Mouse (Mus musculus): ENCODE measurements around the gene Tbc1d4. TPM values are rescaled to one million over a fixed set of nuclear protein-coding genes. Genes with fewer than 3 reads are reported as not detected.
A peak's percentile ranks its signal among the peaks of the same experiment; 100 is the strongest.

The Tbc1d4 gene
- polyA plus RNA-seq, 1 experiment from 2014 or later: 20.5 TPM

DNA sequence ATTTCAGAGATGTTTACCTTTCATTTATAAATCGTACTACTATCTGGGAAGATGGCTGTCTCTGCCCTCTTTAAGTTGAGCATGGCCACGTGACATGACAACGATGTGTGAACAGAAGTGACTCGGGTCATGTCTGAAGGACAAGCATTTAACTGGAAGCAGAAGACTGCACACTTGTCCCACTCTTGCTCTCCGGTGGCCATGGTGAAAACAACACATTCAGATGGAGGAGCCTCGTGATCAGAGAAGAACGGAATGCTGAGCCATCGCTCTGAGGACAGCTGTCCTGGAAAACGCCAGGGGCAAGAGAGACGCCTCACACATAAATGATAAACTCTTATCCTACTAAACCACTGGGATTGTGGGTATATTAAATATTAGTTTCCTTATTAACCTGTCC lies 1.7 kb upstream of the Tbc1d4 start:
- H3K27ac ChIP-seq (replicated peaks in 1 of 2; ENCODE audit: control insufficient read depth in 1 of 2, insufficient read depth in 1 of 2, low read depth in 2 of 2, low read length in 2 of 2): no peak overlapping the region
- H3K4me2 ChIP-seq (ENCODE audit: low read length): no peak overlapping the region
- no peak overlapping the region for H3K9ac ChIP-seq (ENCODE audit: low read length)
- no peaks in the 10 kb centered on the region for H3K36me3 ChIP-seq (ENCODE audit: control insufficient read depth, insufficient read depth, low read length)
- no peak for ATAC-seq (ENCODE audit: insufficient number of reproducible peaks, insufficient read depth, low FRiP score, low read depth)
- no peaks in the 10 kb centered on the region for H3K9me3 ChIP-seq (ENCODE audit: control insufficient read depth, low read length)
- WGBS: 41% methylated on average over 10 of the region's 10 CpGs
- H3K27me3 ChIP-seq (ENCODE audit: control insufficient read depth, insufficient read depth, low read length): no peaks in the 10 kb centered on the region
- no peak overlapping the region for H3K4me3 ChIP-seq (ENCODE audit: control insufficient read depth in 1 of 2, insufficient read depth in 1 of 2, low read depth in 1 of 2, low read length in 2 of 2)
- peaks cover 2 to 18% of the 10 kb centered on the region in 2 experiments; a peak in 3 of 4 replicates for H3K4me1 ChIP-seq (ENCODE audit: control insufficient read depth in 2 of 2, insufficient read depth in 2 of 2, low read length in 2 of 2)

DNA sequence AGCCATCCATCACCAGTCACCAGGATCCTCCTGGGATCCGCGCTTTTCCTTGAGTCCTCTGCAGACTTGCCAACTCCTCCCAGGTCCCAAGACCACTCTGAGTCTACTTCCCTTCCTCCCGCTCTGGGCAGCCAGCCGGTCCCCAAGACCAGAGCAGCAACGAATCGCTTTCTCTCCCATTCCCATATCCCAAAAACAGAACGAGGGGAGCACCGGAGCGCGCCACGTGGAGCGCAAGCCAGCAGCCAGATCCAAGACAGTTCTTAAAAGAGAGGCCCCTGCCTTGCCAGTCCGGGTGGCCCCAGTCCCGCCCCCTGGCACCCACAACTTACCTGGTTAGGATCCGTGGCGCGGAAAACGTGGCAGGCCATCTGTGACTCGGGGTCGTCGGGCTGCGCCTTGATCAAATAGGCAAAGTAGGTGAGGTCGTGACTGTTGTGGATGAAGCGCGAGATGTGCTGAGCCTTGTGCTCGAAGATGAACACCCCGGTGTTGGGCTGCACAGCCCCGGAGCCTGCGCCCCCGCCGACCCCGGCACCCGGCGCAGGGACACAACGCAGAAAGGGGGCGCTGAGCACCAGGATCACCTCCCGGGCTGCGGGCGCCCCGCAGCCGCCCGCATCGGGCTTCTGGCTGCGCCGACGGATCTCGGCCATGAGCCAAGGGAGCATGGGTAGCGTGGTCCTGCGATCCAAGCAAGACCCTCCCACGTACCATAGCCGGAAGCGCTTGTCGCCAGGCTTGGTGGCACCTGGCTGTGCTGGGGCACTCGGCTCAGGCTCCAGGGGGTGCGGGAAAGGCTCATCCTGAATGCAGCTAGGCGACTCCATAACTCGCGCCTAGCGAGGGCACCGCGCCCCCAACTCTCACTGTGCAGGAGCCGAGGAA lies 1.1 kb downstream of the Tbc1d4 start:
- Histone ChIP-seq H3K9me3 (ENCODE audit: control insufficient read depth, low read length) (no peaks in the 10 kb centered on the region), H3K4me3 (ENCODE audit: control insufficient read depth in 1 of 2, insufficient read depth in 1 of 2, low read depth in 1 of 2, low read length in 2 of 2) (peak overlapping the region; percentile 80 to 95), H3K9ac (ENCODE audit: low read length) (peak overlapping the region; percentile 93), H3K36me3 (ENCODE audit: control insufficient read depth, insufficient read depth, low read length) (no peaks in the 10 kb centered on the region), H3K4me2 (ENCODE audit: low read length) (peak overlapping the region; percentile 93), H3K4me1 (ENCODE audit: control insufficient read depth in 2 of 2, insufficient read depth in 2 of 2, low read length in 2 of 2) (peaks cover 0 to 8% of the 10 kb centered on the region in 2 experiments; a peak in 1 of 4 replicates), H3K27ac (replicated peaks in 1 of 2; ENCODE audit: control insufficient read depth in 1 of 2, insufficient read depth in 1 of 2, low read depth in 2 of 2, low read length in 2 of 2) (peak overlapping the region; percentile 94 to 95), H3K27me3 (ENCODE audit: control insufficient read depth, insufficient read depth, low read length) (no peaks in the 10 kb centered on the region)
- ATAC-seq (ENCODE audit: insufficient number of reproducible peaks, insufficient read depth, low FRiP score, low read depth): peak; percentile 41
- under 1% methylated on average over 61 of the region's 62 CpGs for WGBS

GRCm38 (mm10) chr14:101605843-101606242 lies 3.1 kb downstream of the Tbc1d4 start:
- no peak overlapping the region for H3K27ac ChIP-seq (replicated peaks in 1 of 2; ENCODE audit: control insufficient read depth in 1 of 2, insufficient read depth in 1 of 2, low read depth in 2 of 2, low read length in 2 of 2)
- no peaks in the 10 kb centered on the region for H3K9me3 ChIP-seq (ENCODE audit: control insufficient read depth, low read length)
- no peaks in the 10 kb centered on the region for H3K36me3 ChIP-seq (ENCODE audit: control insufficient read depth, insufficient read depth, low read length)
- H3K4me1 ChIP-seq (ENCODE audit: control insufficient read depth in 2 of 2, insufficient read depth in 2 of 2, low read length in 2 of 2): peaks cover 0 to 13% of the 10 kb centered on the region in 2 experiments; a peak in 1 of 4 replicates
- WGBS: 57% methylated on average over 2 of the region's 2 CpGs
- no peaks in the 10 kb centered on the region for H3K27me3 ChIP-seq (ENCODE audit: control insufficient read depth, insufficient read depth, low read length)
- no peak overlapping the region for H3K9ac ChIP-seq (ENCODE audit: low read length)
- H3K4me3 ChIP-seq (ENCODE audit: control insufficient read depth in 1 of 2, insufficient read depth in 1 of 2, low read depth in 1 of 2, low read length in 2 of 2): no peak overlapping the region
- no peak for ATAC-seq (ENCODE audit: insufficient number of reproducible peaks, insufficient read depth, low FRiP score, low read depth)
- peak overlapping the region; percentile 29; the same call in 1 of the 2 replicates for H3K4me2 ChIP-seq (ENCODE audit: low read length)

- no peak for ATAC-seq (ENCODE audit: insufficient number of reproducible peaks, insufficient read depth, low FRiP score, low read depth)
- H3K27me3 ChIP-seq (ENCODE audit: control insufficient read depth, insufficient read depth, low read length): no peaks in the 10 kb centered on the region
- H3K9ac ChIP-seq (ENCODE audit: low read length): no peak overlapping the region
- no peaks in the 10 kb centered on the region for H3K9me3 ChIP-seq (ENCODE audit: control insufficient read depth, low read length)
- H3K27ac ChIP-seq (replicated peaks in 1 of 2; ENCODE audit: control insufficient read depth in 1 of 2, insufficient read depth in 1 of 2, low read depth in 2 of 2, low read length in 2 of 2): no peak overlapping the region
- 49% methylated on average over 3 of the region's 3 CpGs for WGBS
- no peak overlapping the region for H3K4me2 ChIP-seq (ENCODE audit: low read length)
- peaks cover 0 to 13% of the 10 kb centered on the region in 2 experiments; a peak in 1 of 4 replicates for H3K4me1 ChIP-seq (ENCODE audit: control insufficient read depth in 2 of 2, insufficient read depth in 2 of 2, low read length in 2 of 2)
- H3K36me3 ChIP-seq (ENCODE audit: control insufficient read depth, insufficient read depth, low read length): peaks cover 7% of the 10 kb centered on the region; the same call in 1 of the 2 replicates
- H3K4me3 ChIP-seq (ENCODE audit: control insufficient read depth in 1 of 2, insufficient read depth in 1 of 2, low read depth in 1 of 2, low read length in 2 of 2): no peak overlapping the region
Measured at GRCm38 (mm10) chr14:101602851-101603250, 6.1 kb downstream of the Tbc1d4 start.

DNA sequence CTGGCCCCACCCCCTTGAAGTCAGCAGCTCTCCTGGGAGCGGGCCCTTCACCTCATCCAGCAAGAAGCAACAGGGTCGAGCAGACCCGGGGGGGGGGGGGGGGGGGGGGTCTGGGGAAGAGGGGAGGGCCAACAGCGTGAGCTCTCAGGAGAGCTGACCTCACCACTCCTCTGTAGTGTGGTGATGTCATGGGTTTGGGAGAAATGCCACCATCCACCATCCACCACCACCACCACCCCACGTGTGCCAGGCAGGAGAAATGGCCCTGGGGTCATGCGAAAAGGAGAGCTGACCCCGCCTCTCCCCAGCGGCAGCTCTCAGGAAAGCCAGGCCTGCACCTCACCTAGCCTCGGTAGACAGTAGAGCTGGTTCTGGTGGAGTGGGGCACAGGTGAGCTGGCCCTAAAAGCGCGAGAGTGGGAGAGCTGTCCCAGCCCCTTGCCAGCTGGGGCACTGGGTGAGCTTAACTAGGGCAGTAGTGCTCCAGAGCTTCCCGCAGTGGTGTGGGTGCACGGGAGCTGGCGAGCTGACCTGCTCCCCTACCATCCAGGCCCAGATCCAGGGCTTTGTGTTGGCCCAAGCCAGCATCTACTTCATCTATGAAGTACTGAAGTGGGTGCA lies 11.8 kb downstream of the Tbc1d4 start:
- no peak for ATAC-seq (ENCODE audit: insufficient number of reproducible peaks, insufficient read depth, low FRiP score, low read depth)

GRCm38 (mm10) chr14:101596691-101597090 lies 12.3 kb downstream of the Tbc1d4 start:
- Histone ChIP-seq H3K9ac (ENCODE audit: low read length) (no peak overlapping the region), H3K27me3 (ENCODE audit: control insufficient read depth, insufficient read depth, low read length) (no peaks in the 10 kb centered on the region), H3K9me3 (ENCODE audit: control insufficient read depth, low read length) (no peaks in the 10 kb centered on the region), H3K27ac (replicated peaks in 1 of 2; ENCODE audit: control insufficient read depth in 1 of 2, insufficient read depth in 1 of 2, low read depth in 2 of 2, low read length in 2 of 2) (no peak overlapping the region), H3K36me3 (ENCODE audit: control insufficient read depth, insufficient read depth, low read length) (peaks cover 7% of the 10 kb centered on the region; the same call in 1 of the 2 replicates), H3K4me2 (ENCODE audit: low read length) (no peak overlapping the region), H3K4me3 (ENCODE audit: control insufficient read depth in 1 of 2, insufficient read depth in 1 of 2, low read depth in 1 of 2, low read length in 2 of 2) (no peak overlapping the region), H3K4me1 (ENCODE audit: control insufficient read depth in 2 of 2, insufficient read depth in 2 of 2, low read length in 2 of 2) (peaks cover 2 to 5% of the 10 kb centered on the region in 2 experiments; a peak in 2 of 4 replicates)
- ATAC-seq (ENCODE audit: insufficient number of reproducible peaks, insufficient read depth, low FRiP score, low read depth): no peak
- 93% methylated on average over 9 of the region's 9 CpGs for WGBS

More for the DNA sequence above, 11.8 kb downstream of the Tbc1d4 start:
- Histone ChIP-seq H3K4me3 (ENCODE audit: control insufficient read depth in 1 of 2, insufficient read depth in 1 of 2, low read depth in 1 of 2, low read length in 2 of 2) (no peak overlapping the region), H3K9me3 (ENCODE audit: control insufficient read depth, low read length) (no peaks in the 10 kb centered on the region), H3K4me2 (ENCODE audit: low read length) (no peak overlapping the region), H3K9ac (ENCODE audit: low read length) (no peak overlapping the region), H3K36me3 (ENCODE audit: control insufficient read depth, insufficient read depth, low read length) (peaks cover 7% of the 10 kb centered on the region; the same call in 1 of the 2 replicates), H3K27me3 (ENCODE audit: control insufficient read depth, insufficient read depth, low read length) (no peaks in the 10 kb centered on the region), H3K27ac (replicated peaks in 1 of 2; ENCODE audit: control insufficient read depth in 1 of 2, insufficient read depth in 1 of 2, low read depth in 2 of 2, low read length in 2 of 2) (no peak overlapping the region), H3K4me1 (ENCODE audit: control insufficient read depth in 2 of 2, insufficient read depth in 2 of 2, low read length in 2 of 2) (peaks cover 2 to 5% of the 10 kb centered on the region in 2 experiments; a peak in 2 of 4 replicates)
- WGBS: 83% methylated on average over 12 of the region's 14 CpGs

GRCm38 (mm10) chr14:101595301-101596080 lies 13.5 kb downstream of the Tbc1d4 start:
- Histone ChIP-seq H3K27me3 (ENCODE audit: control insufficient read depth, insufficient read depth, low read length) (no peaks in the 10 kb centered on the region), H3K27ac (replicated peaks in 1 of 2; ENCODE audit: control insufficient read depth in 1 of 2, insufficient read depth in 1 of 2, low read depth in 2 of 2, low read length in 2 of 2) (no peak overlapping the region; a peak in 1 of 4 replicates), H3K9me3 (ENCODE audit: control insufficient read depth, low read length) (no peaks in the 10 kb centered on the region), H3K4me2 (ENCODE audit: low read length) (no peak overlapping the region), H3K9ac (ENCODE audit: low read length) (no peak overlapping the region), H3K36me3 (ENCODE audit: control insufficient read depth, insufficient read depth, low read length) (peaks cover 7% of the 10 kb centered on the region; the same call in 1 of the 2 replicates), H3K4me1 (ENCODE audit: control insufficient read depth in 2 of 2, insufficient read depth in 2 of 2, low read length in 2 of 2) (peaks cover 2 to 5% of the 10 kb centered on the region in 2 experiments; a peak in 2 of 4 replicates), H3K4me3 (ENCODE audit: control insufficient read depth in 1 of 2, insufficient read depth in 1 of 2, low read depth in 1 of 2, low read length in 2 of 2) (no peak overlapping the region)
- 68% methylated on average over 13 of the region's 13 CpGs for WGBS
- no peak for ATAC-seq (ENCODE audit: insufficient number of reproducible peaks, insufficient read depth, low FRiP score, low read depth)

Data from heart, embryonic 14.5 days (tissue).